Mouse (Mus musculus) spleen, adult 2 months (tissue): ENCODE measurements around the gene 2610002M06Rik.

ENCODE experiments used
- CTCF ChIP-seq: fragments of 200-500 bp; IDR thresholded peaks from 2 replicates; pipeline ENCODE4 v1.5.1; 2011; ENCODE audit warnings: mild to moderate bottlenecking, inconsistent platforms; ENCODE audit not compliant: insufficient read depth, insufficient read length, insufficient replicate concordance; ENCODE audit errors: extremely low read depth
- POLR2A ChIP-seq: fragments of 200-500 bp; IDR thresholded peaks from 2 replicates; pipeline ENCODE4 v1.6.1; 2011; ENCODE audit warnings: low read depth, low read length, inconsistent platforms

DNA sequence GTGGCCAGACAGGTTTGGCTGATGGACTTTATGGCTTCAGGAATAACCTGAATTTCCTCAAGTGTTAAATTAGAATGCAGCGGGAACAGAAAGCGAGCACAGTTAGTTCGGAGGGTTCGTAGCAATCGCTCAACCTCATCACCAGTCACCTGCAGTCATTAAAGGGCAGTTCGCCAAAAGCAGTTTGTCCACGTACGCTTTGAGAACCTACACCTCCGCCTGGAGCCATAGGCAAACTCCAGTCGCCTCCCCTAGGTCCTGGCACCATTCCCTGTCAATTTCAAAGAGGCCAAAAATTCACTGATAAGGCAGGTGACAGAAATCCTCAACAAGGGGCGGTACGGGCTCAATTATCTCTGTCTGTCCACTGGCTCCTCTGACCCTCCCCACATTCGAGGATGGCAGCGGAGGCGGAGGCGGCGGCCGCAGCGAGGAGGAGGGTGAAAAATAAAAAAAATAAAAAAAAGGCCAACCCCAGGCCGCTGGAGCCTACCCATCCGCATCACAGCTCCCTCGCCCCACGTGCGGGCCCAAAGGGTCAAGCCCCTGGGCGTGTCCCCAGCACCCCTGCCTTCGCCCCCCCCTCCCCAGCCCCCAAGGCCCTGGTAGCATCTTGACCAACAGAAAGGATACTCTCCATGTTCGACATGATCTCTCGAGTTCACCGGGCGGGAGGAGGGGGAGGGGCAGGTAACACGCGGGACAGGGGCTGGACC is 474 bp downstream of the 2610002M06Rik start:
- no peak for TF ChIP-seq CTCF
- no peak for TF ChIP-seq POLR2A
